Comparison of ENCODE assay signal across 9 mouse cellular contexts in the genomic region with DNA sequence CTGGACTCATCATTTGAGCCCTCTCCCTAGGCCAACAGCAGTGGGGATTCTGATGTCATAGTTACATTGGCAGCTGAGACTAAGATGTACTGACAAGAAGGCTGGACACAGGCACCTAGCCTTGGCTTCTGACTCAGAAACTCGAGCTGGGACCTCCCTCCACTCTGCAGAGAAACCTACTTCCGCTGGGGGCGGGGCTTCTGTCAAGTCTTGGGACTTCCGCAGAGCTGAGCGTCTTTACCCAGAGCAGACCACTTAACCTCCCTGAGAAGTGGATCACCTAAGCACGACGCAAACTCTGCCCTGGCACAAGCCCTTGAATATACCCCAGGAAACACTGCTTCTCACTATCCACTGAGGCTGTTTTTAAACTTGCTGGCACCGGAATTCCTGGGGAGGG. TPM values are rescaled to one million over a fixed set of nuclear protein-coding genes. Genes with fewer than 3 reads are reported as not detected.
DNase-seq lines count a peak whose midpoint lies in the region; ATAC-seq and TF ChIP-seq lines count a peak whose summit lies in the region.
"Had no signal": no experiment of that assay in that cellular context is flagged by ENCODE, and none has a peak within 500 bp of the region (broad histone marks: within the 10 kb centered on the region; RNA-seq: fewer than 3 reads in every experiment).

No protein-coding gene starts in this region.

- peak overlapping the region; percentile 22; the same call in 1 of the 2 replicates for H3K9ac ChIP-seq in heart, embryonic 11.5 days (ENCODE audit: low read depth, low read length)
- H3K9ac ChIP-seq in liver, adult 2 months (ENCODE audit: low read depth, low read length): no peak overlapping the region
- no peak overlapping the region for H3K9ac ChIP-seq in midbrain, embryonic 15.5 days
- H3K9ac ChIP-seq in forebrain, embryonic 13.5 days: no peak overlapping the region

- DNase-seq in adrenal gland, adult (ENCODE audit: inconsistent age in 2 of 2, low spot score in 1 of 2): peak; percentile 27 to 65
- DNase-seq in adrenal gland, adult 8-10 months: no peak
- DNase-seq in adrenal gland, postnatal 10 days: peak; percentile 54
- DNase-seq in liver, adult 2 months (ENCODE audit: extremely low read depth, low read depth, low spot score): peak; percentile 15
- DNase-seq in retina, embryonic 14.5 days (ENCODE audit: low spot score): peak; percentile 37

- no peak for TF ChIP-seq CTCF in liver, adult 2 months (IDR thresholded peaks at IDR 0.05; ENCODE audit: low read depth, low read length)

- H3K27ac ChIP-seq in heart, embryonic 11.5 days (ENCODE audit: low read depth, low read length): no peak overlapping the region
- no peak overlapping the region for H3K27ac ChIP-seq in liver, adult 2 months (replicated peaks; ENCODE audit: insufficient read depth, low read depth, low read length)
- no peak overlapping the region for H3K27ac ChIP-seq in midbrain, embryonic 15.5 days
- no peak overlapping the region for H3K27ac ChIP-seq in forebrain, embryonic 13.5 days

- no peaks in the 10 kb centered on the region for H3K4me1 ChIP-seq in heart, embryonic 11.5 days (ENCODE audit: control insufficient read depth, insufficient read depth, low read length)
- no peaks in the 10 kb centered on the region for H3K4me1 ChIP-seq in liver, adult 2 months (ENCODE audit: control insufficient read depth, insufficient read depth, low read length)
- H3K4me1 ChIP-seq in midbrain, embryonic 15.5 days: no peaks in the 10 kb centered on the region
- H3K4me1 ChIP-seq in forebrain, embryonic 13.5 days: no peaks in the 10 kb centered on the region

- 11% methylated on average over 8 of the region's 8 CpGs for WGBS in heart, embryonic 11.5 days (ENCODE audit: insufficient replicate concordance)
- WGBS in liver, adult 2 months: 26% methylated on average over 8 of the region's 8 CpGs
- WGBS in midbrain, embryonic 15.5 days: 29% methylated on average over 8 of the region's 8 CpGs
- 29% methylated on average over 8 of the region's 8 CpGs for WGBS in forebrain, embryonic 13.5 days

- ATAC-seq in heart, embryonic 11.5 days (replicated peaks; ENCODE audit: insufficient number of reproducible peaks, low FRiP score, low TSS enrichment): no peak
- ATAC-seq in midbrain, embryonic 15.5 days (replicated peaks): no peak
- no peak for ATAC-seq in forebrain, embryonic 13.5 days

- TF ChIP-seq POLR2A in liver, adult 2 months (IDR thresholded peaks at IDR 0.05; ENCODE audit: extremely low read depth, insufficient read depth, low read length): no peak

- no peaks in the 10 kb centered on the region for H3K9me3 ChIP-seq in heart, embryonic 11.5 days (replicated peaks; ENCODE audit: control insufficient read depth, low read length)
- no peaks in the 10 kb centered on the region for H3K9me3 ChIP-seq in midbrain, embryonic 15.5 days
- H3K9me3 ChIP-seq in forebrain, embryonic 13.5 days (replicated peaks): no peaks in the 10 kb centered on the region

- peak overlapping the region; percentile 14; the same call in 1 of the 2 replicates for H3K4me3 ChIP-seq in heart, embryonic 11.5 days (ENCODE audit: low read depth, low read length)
- H3K4me3 ChIP-seq in liver, adult 2 months (ENCODE audit: insufficient read depth, low read depth, low read length): peak overlapping the region; percentile 40
- H3K4me3 ChIP-seq in midbrain, embryonic 15.5 days: no peak overlapping the region
- H3K4me3 ChIP-seq in forebrain, embryonic 13.5 days: no peak overlapping the region
- H3K4me3 ChIP-seq: erythroblast, embryonic 14.5 days had no signal

- no peaks in the 10 kb centered on the region for H3K36me3 ChIP-seq in heart, embryonic 11.5 days (ENCODE audit: control insufficient read depth, insufficient read depth, low read length)
- no peaks in the 10 kb centered on the region for H3K36me3 ChIP-seq in liver, adult 2 months (ENCODE audit: control insufficient read depth, insufficient read depth, low read length)
- no peaks in the 10 kb centered on the region for H3K36me3 ChIP-seq in midbrain, embryonic 15.5 days (replicated peaks)
- no peaks in the 10 kb centered on the region for H3K36me3 ChIP-seq in forebrain, embryonic 13.5 days (ENCODE audit: poor library complexity, severe bottlenecking)

- peak overlapping the region; percentile 52 for H3K4me2 ChIP-seq in heart, embryonic 11.5 days
- no peak overlapping the region for H3K4me2 ChIP-seq in midbrain, embryonic 15.5 days
- H3K4me2 ChIP-seq in forebrain, embryonic 13.5 days: no peak overlapping the region

- H3K79me2 ChIP-seq in liver, adult 2 months (ENCODE audit: control insufficient read depth, insufficient read depth, low read length): no peaks in the 10 kb centered on the region

- H3K27me3 ChIP-seq in heart, embryonic 11.5 days (ENCODE audit: control insufficient read depth, insufficient read depth, low read length): 0 out of 2 replicates have a peak, but pooled peaks cover 6% of the 10 kb centered on the region
- H3K27me3 ChIP-seq in liver, adult 2 months (ENCODE audit: control insufficient read depth, insufficient read depth, low read length): no peaks in the 10 kb centered on the region
- no peaks in the 10 kb centered on the region for H3K27me3 ChIP-seq in midbrain, embryonic 15.5 days (replicated peaks)
- no peaks in the 10 kb centered on the region for H3K27me3 ChIP-seq in forebrain, embryonic 13.5 days

RNA-seq across cellular contexts. Expression of a gene that starts 16.8 kb away (rescaled TPM):
- total RNA-seq in adrenal gland, adult 8-10 months (2022): 1 to 10 TPM; 2.2 to 5.8 (median 3.3) TPM
- 1 to 10 TPM; 3.5 to 3.7 TPM for total RNA-seq in adrenal gland, postnatal 10 days (2021)
- 0.65 and 1.3 TPM in 2 replicates for polyA plus RNA-seq in heart, embryonic 11.5 days (2014; fragmentation: Nextera tagmentation; extraction: Ambion mirVana)
- 0.55 and 1.2 TPM in 2 replicates for total RNA-seq in liver, adult 2 months (2014; rRNA removed)
- 0.75 and 1.2 TPM in 2 replicates for polyA plus RNA-seq in liver, adult 2 months (2012; rRNA removed)
- 3.6 and 3.8 TPM in 2 replicates for polyA plus RNA-seq in midbrain, embryonic 15.5 days (2015; fragmentation: Nextera tagmentation; extraction: Ambion mirVana)
- 0.13 and 0.34 TPM in 2 replicates for polyA plus RNA-seq in forebrain, embryonic 13.5 days (2015; fragmentation: Nextera tagmentation; extraction: Ambion mirVana)
- polyA plus RNA-seq: erythroblast, embryonic 14.5 days had no signal

RNA-seq across cellular contexts. Expression of a gene that starts 30.9 kb away (rescaled TPM):
- 1 to 10 TPM; 2.4 to 4.5 (median 3.6) TPM for total RNA-seq in adrenal gland, adult 8-10 months (2022)
- 1 to 10 TPM; 5.8 to 7.6 TPM for total RNA-seq in adrenal gland, postnatal 10 days (2021)
- 2.7 and 5.3 TPM in 2 replicates for polyA plus RNA-seq in heart, embryonic 11.5 days (2014; fragmentation: Nextera tagmentation; extraction: Ambion mirVana)
- 0.20 and 0.55 TPM in 2 replicates for total RNA-seq in liver, adult 2 months (2014; rRNA removed)
- polyA plus RNA-seq in liver, adult 2 months (2012; rRNA removed): 0.21 and 0.61 TPM in 2 replicates
- polyA plus RNA-seq in midbrain, embryonic 15.5 days (2015; fragmentation: Nextera tagmentation; extraction: Ambion mirVana): 1.5 and 2.1 TPM in 2 replicates
- 4.2 and 4.5 TPM in 2 replicates for polyA plus RNA-seq in forebrain, embryonic 13.5 days (2015; fragmentation: Nextera tagmentation; extraction: Ambion mirVana)

Comparison
In these comparisons a context has a peak if more than half of its experiments do, and no peak if none do; other contexts are left out.
1. H3K4me3 ChIP-seq: peak in heart, embryonic 11.5 days (single experiment) and liver, adult 2 months (single experiment); none in midbrain, embryonic 15.5 days (single experiment) and forebrain, embryonic 13.5 days (single experiment).